Mouse (Mus musculus): ENCODE measurements around the gene Myl6b. TPM values are rescaled to one million over a fixed set of nuclear protein-coding genes. Genes with fewer than 3 reads are reported as not detected.

Myl6b gene
- polyA plus RNA-seq, 1 experiment from 2014 or later = 2.4 TPM

DNA sequence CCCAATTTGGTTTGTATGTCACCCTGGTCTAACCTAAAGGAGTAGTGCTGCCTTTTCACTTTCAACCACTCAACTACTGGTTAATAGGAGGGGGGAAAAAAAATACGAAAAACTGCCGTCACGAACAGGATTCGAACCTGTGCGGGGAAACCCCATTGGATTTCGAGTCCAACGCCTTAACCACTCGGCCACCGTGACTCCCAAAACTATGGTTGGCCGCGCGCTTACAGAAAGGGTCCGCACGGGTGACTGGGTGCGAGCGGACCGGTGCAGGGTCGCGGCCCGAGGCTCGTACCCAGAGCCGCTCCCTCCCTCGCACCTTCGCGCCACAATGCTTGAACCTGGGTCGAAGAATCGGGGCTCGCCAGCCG, 40.2 kb downstream of the Myl6b start:
- Histone ChIP-seq H3K4me1 (replicated peaks) (peaks cover 12% of the 10 kb centered on the region; the same call in 1 of the 2 replicates), H3K4me3 (replicated peaks) (peak overlapping the region; percentile 91), H3K27me3 (replicated peaks) (no peaks in the 10 kb centered on the region), H3K9me3 (no peaks in the 10 kb centered on the region), H3K4me2 (replicated peaks) (peak overlapping the region; percentile 57), H3K9ac (peak overlapping the region; percentile 97), H3K36me3 (peaks cover 6% of the 10 kb centered on the region), H3K27ac (peak overlapping the region; percentile 96)
- ATAC-seq = peak; percentile 69
- WGBS = under 1% methylated on average over 29 of the region's 29 CpGs

DNA sequence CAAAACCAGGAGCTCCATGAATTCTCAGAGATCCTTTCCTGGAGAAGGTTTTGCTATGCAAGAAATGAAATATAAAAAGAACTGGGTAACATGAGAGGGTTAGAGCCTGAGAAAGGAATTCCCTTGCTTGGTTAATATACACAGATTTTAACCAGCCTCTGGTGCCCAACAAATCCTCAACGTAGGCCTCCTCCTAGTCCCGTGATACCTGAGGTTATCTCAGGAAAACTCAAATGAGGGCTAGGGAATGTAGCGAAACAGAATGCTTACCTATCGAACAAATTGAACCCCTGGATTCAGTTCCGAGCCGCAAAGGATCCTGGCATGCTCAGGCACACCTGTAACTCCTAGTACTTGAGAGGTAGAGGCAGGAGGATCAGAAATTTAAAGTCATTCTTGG, 40.8 kb downstream of the Myl6b start:
- no peak for ATAC-seq
- Histone ChIP-seq H3K4me3 (replicated peaks) (peak overlapping the region; percentile 91; the same call in 1 of the 2 replicates), H3K9ac (no peak overlapping the region), H3K9me3 (no peaks in the 10 kb centered on the region), H3K36me3 (peaks cover 4% of the 10 kb centered on the region), H3K27me3 (replicated peaks) (no peaks in the 10 kb centered on the region), H3K4me1 (replicated peaks) (peaks cover 12% of the 10 kb centered on the region; the same call in 1 of the 2 replicates), H3K27ac (no peak overlapping the region), H3K4me2 (replicated peaks) (0 out of 2 replicates have a peak overlapping the region, but pooled peaks have one; percentile 57)
- 86% methylated on average over 6 of the region's 6 CpGs for WGBS

DNA sequence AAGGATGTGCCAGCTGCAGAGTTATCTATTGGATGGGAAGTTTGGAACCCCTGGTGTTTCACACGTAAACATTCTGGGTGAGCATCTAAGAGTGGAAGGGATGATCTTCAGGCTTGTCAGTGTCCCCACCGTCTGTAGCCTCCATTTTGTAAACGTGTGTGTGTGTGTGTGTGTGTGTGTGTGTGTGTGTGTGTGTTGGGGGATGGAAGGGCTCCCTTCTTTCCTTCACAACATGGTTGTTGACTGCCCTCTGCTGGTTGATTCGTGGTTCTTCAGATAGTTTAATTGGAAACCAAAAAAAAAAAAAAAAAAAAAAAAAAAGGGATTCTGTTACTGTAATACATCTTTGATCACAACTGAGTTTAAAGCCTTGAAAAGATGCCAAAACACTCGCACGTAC, 43.2 kb downstream of the Myl6b start:
- 2% methylated on average over 6 of the region's 6 CpGs for WGBS
- peak overlapping the region; percentile 40; the same call in 1 of the 2 replicates for H3K4me2 ChIP-seq (replicated peaks)
- H3K4me3 ChIP-seq (replicated peaks) = no peak overlapping the region
- no peak for ATAC-seq
- H3K27me3 ChIP-seq (replicated peaks) = no peaks in the 10 kb centered on the region
- peaks cover 2% of the 10 kb centered on the region; the same call in 1 of the 2 replicates for H3K4me1 ChIP-seq (replicated peaks)
- no peaks in the 10 kb centered on the region for H3K36me3 ChIP-seq
- no peak overlapping the region for H3K27ac ChIP-seq
- no peaks in the 10 kb centered on the region for H3K9me3 ChIP-seq
- no peak overlapping the region for H3K9ac ChIP-seq

DNA sequence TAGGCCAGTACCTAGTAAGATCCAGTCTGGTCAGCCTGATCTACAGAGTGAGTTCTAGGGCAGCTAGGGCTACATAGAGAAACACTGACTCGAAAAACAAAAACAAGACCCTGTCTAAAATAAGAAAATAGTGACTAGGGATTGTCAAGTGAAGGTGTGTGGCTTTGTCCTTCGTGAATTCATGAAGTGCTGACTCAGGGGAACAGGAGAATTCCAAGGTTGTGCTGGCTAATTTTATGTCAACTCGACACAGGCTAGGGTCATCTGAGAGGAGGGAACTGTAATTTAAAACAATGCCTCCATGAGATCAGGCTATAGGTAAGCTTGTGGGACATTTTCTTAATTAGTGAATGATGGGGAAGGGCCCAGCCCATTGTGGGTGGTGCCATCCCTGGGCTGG, 44.0 kb downstream of the Myl6b start:
- H3K36me3 ChIP-seq = no peaks in the 10 kb centered on the region
- no peak for ATAC-seq
- H3K27me3 ChIP-seq (replicated peaks) = no peaks in the 10 kb centered on the region
- 79% methylated on average over 3 of the region's 3 CpGs for WGBS
- H3K27ac ChIP-seq = no peak overlapping the region
- no peaks in the 10 kb centered on the region for H3K4me1 ChIP-seq (replicated peaks)
- no peak overlapping the region for H3K4me3 ChIP-seq (replicated peaks)
- no peak overlapping the region for H3K4me2 ChIP-seq (replicated peaks)
- H3K9ac ChIP-seq = no peak overlapping the region
- H3K9me3 ChIP-seq = no peaks in the 10 kb centered on the region

DNA sequence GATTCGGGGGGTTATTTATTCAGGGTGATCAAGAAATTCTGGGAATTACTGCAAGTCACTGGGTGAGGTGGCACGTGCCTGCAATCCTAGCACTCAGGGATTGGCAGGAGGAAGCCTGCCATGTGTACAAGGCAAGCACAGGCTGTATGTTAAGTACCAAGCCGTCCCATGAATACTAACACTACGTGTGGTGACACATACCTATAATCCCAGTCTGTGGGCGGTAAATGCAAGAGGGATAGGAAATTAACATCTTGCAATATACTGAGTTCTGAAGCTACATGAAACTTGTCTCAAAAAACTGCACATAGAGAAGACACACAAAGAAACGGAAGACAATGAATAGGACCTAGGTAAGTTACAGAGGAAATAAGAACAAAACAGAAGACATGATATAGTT, 47.5 kb downstream of the Myl6b start:
- Histone ChIP-seq H3K4me3 (replicated peaks) (no peak overlapping the region), H3K9ac (no peak overlapping the region), H3K9me3 (no peaks in the 10 kb centered on the region), H3K27me3 (replicated peaks) (no peaks in the 10 kb centered on the region), H3K36me3 (no peaks in the 10 kb centered on the region), H3K27ac (no peak overlapping the region), H3K4me1 (replicated peaks) (no peaks in the 10 kb centered on the region), H3K4me2 (replicated peaks) (no peak overlapping the region)
- WGBS = 75% methylated on average over 6 of the region's 6 CpGs
- no peak for ATAC-seq

DNA sequence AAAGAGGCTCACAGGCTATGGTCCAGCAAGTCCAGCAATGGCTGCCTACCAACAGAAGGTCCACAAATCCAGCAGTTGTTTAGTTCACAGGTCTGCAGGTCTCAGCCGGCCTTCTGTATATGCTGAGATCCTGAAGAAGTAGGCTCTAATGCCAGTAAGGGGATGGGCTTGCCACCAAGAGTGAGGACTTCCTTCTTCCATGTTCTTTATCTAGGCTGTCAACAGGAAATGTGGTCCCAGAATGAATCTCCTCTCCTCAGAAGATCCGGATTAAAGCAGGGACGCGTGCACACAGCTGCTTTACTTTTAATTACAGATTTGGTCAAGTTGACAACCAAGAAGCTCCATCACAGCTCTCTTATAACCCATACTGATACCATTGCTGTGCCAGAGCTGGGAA, 53.1 kb downstream of the Myl6b start:
- H3K4me3 ChIP-seq (replicated peaks) = no peak overlapping the region
- no peak for ATAC-seq
- H3K4me2 ChIP-seq (replicated peaks) = no peak overlapping the region
- H3K9me3 ChIP-seq = no peaks in the 10 kb centered on the region
- H3K27ac ChIP-seq = no peak overlapping the region
- 72% methylated on average over 4 of the region's 4 CpGs for WGBS
- no peak overlapping the region for H3K9ac ChIP-seq
- no peaks in the 10 kb centered on the region for H3K4me1 ChIP-seq (replicated peaks)
- no peaks in the 10 kb centered on the region for H3K27me3 ChIP-seq (replicated peaks)
- H3K36me3 ChIP-seq = 0 out of 2 replicates have a peak, but pooled peaks cover 3% of the 10 kb centered on the region

DNA sequence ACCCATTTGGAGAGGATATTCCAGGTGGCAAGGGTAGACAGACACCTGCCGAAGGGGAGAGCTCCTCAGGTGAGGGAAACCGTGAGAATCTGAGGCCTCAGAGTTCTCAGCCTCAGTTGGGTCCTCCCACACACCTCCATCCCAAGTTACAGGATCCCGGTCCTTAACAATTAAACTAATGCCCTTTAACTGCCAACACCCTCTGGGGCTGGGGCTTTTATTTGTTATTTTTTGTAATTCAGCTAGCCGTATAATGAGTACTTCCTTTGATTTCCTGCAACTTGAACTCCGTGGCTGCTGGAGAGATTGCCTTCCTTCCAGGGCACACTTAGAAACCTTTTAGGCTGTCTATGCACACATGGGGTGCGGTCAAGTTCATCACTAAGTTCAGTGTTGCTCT, 54.1 kb downstream of the Myl6b start:
- H3K4me3 ChIP-seq (replicated peaks) = no peak overlapping the region
- no peak overlapping the region for H3K27ac ChIP-seq
- peaks cover 11% of the 10 kb centered on the region; the same call in 1 of the 2 replicates for H3K36me3 ChIP-seq
- no peak overlapping the region for H3K4me2 ChIP-seq (replicated peaks)
- no peaks in the 10 kb centered on the region for H3K27me3 ChIP-seq (replicated peaks)
- 69% methylated on average over 6 of the region's 6 CpGs for WGBS
- ATAC-seq = no peak
- no peaks in the 10 kb centered on the region for H3K4me1 ChIP-seq (replicated peaks)
- no peaks in the 10 kb centered on the region for H3K9me3 ChIP-seq
- H3K9ac ChIP-seq = no peak overlapping the region

Other genes with a start within 250 kb of the Myl6b start
- 0.26 and 0.35 TPM in 2 replicates for gene Apon, start 244.6 kb downstream of the Myl6b start, polyA plus RNA-seq (2015; fragmentation: Nextera tagmentation; extraction: Ambion mirVana)
- gene Apof, start 230.0 kb downstream of the Myl6b start, polyA plus RNA-seq (2015; fragmentation: Nextera tagmentation; extraction: Ambion mirVana) = 1.6 and 2.9 TPM in 2 replicates
- 15.1 and 15.4 TPM in 2 replicates for gene Stat2, start 228.1 kb downstream of the Myl6b start, polyA plus RNA-seq (2015; fragmentation: Nextera tagmentation; extraction: Ambion mirVana)
- 0.21 and 0.31 TPM in 2 replicates for gene Il23a, start 199.9 kb downstream of the Myl6b start, polyA plus RNA-seq (2015; fragmentation: Nextera tagmentation; extraction: Ambion mirVana)
- 26.2 TPM in 2 replicates for gene Pan2, start 195.3 kb downstream of the Myl6b start, polyA plus RNA-seq (2015; fragmentation: Nextera tagmentation; extraction: Ambion mirVana)
- 303 and 328 TPM in 2 replicates for gene Cnpy2, start 176.2 kb downstream of the Myl6b start, polyA plus RNA-seq (2015; fragmentation: Nextera tagmentation; extraction: Ambion mirVana)
- gene Cs, start 161.0 kb downstream of the Myl6b start, polyA plus RNA-seq (2015; fragmentation: Nextera tagmentation; extraction: Ambion mirVana) = 269 and 282 TPM in 2 replicates
- gene Coq10a, start 129.7 kb downstream of the Myl6b start, polyA plus RNA-seq (2015; fragmentation: Nextera tagmentation; extraction: Ambion mirVana) = 13.7 TPM in 2 replicates
- gene Ankrd52, start 121.6 kb downstream of the Myl6b start, polyA plus RNA-seq (2015; fragmentation: Nextera tagmentation; extraction: Ambion mirVana) = 10.0 and 11.5 TPM in 2 replicates
- gene Slc39a5, start 97.5 kb downstream of the Myl6b start, polyA plus RNA-seq (2015; fragmentation: Nextera tagmentation; extraction: Ambion mirVana) = 114 and 141 TPM in 2 replicates
- 87.9 and 97.1 TPM in 2 replicates for gene Nabp2, start 87.2 kb downstream of the Myl6b start, polyA plus RNA-seq (2015; fragmentation: Nextera tagmentation; extraction: Ambion mirVana)
- gene Rnf41, start 87.0 kb downstream of the Myl6b start, polyA plus RNA-seq (2015; fragmentation: Nextera tagmentation; extraction: Ambion mirVana) = 36.6 and 37.5 TPM in 2 replicates
- 62.5 TPM in 2 replicates for gene Smarcc2, start 39.4 kb downstream of the Myl6b start, polyA plus RNA-seq (2015; fragmentation: Nextera tagmentation; extraction: Ambion mirVana)
- 1,676 and 1,825 TPM in 2 replicates for gene Myl6, start 4.5 kb downstream of the Myl6b start, polyA plus RNA-seq (2015; fragmentation: Nextera tagmentation; extraction: Ambion mirVana)
- 28.4 and 29.3 TPM in 2 replicates for gene Esyt1, start 27.2 kb upstream of the Myl6b start, polyA plus RNA-seq (2015; fragmentation: Nextera tagmentation; extraction: Ambion mirVana)
- gene Zc3h10, start 49.1 kb upstream of the Myl6b start, polyA plus RNA-seq (2015; fragmentation: Nextera tagmentation; extraction: Ambion mirVana) = 14.5 and 15.2 TPM in 2 replicates
- gene Rpl41, start 50.6 kb upstream of the Myl6b start, polyA plus RNA-seq (2015; fragmentation: Nextera tagmentation; extraction: Ambion mirVana) = 3,667 and 3,915 TPM in 2 replicates
- 205 and 210 TPM in 2 replicates for gene Pa2g4, start 67.3 kb upstream of the Myl6b start, polyA plus RNA-seq (2015; fragmentation: Nextera tagmentation; extraction: Ambion mirVana)
- gene Erbb3, start 91.0 kb upstream of the Myl6b start, polyA plus RNA-seq (2015; fragmentation: Nextera tagmentation; extraction: Ambion mirVana) = 30.5 and 31.5 TPM in 2 replicates
- gene Rps26, start 128.1 kb upstream of the Myl6b start, polyA plus RNA-seq (2015; fragmentation: Nextera tagmentation; extraction: Ambion mirVana) = 693 and 768 TPM in 2 replicates
- gene Ikzf4, start 147.3 kb upstream of the Myl6b start, polyA plus RNA-seq (2015; fragmentation: Nextera tagmentation; extraction: Ambion mirVana) = 1.9 and 2.2 TPM in 2 replicates
- 11.9 and 12.1 TPM in 2 replicates for gene Suox, start 175.4 kb upstream of the Myl6b start, polyA plus RNA-seq (2015; fragmentation: Nextera tagmentation; extraction: Ambion mirVana)
- 59.0 and 60.5 TPM in 2 replicates for gene Rab5b, start 197.6 kb upstream of the Myl6b start, polyA plus RNA-seq (2015; fragmentation: Nextera tagmentation; extraction: Ambion mirVana)
- gene Pmel, start 205.5 kb upstream of the Myl6b start, polyA plus RNA-seq (2015; fragmentation: Nextera tagmentation; extraction: Ambion mirVana) = 1.0 and 1.1 TPM in 2 replicates
- 72.7 and 80.9 TPM in 2 replicates for gene Cdk2, start 206.3 kb upstream of the Myl6b start, polyA plus RNA-seq (2015; fragmentation: Nextera tagmentation; extraction: Ambion mirVana)
- 7.1 and 7.4 TPM in 2 replicates for gene Dgka, start 246.2 kb upstream of the Myl6b start, polyA plus RNA-seq (2015; fragmentation: Nextera tagmentation; extraction: Ambion mirVana)
- gene Pym1, start 249.2 kb upstream of the Myl6b start, polyA plus RNA-seq (2015; fragmentation: Nextera tagmentation; extraction: Ambion mirVana) = 32.9 and 34.1 TPM in 2 replicates

Data from intestine, embryonic 15.5 days (tissue).